Mouse (Mus musculus): Measurements from ENCODE around the gene Tbx5. TPM values are rescaled to one million over a fixed set of nuclear protein-coding genes. Genes with fewer than 3 reads are reported as not detected.
A peak's percentile ranks its signal among the peaks of the same experiment; 100 is the strongest.

Gene Tbx5
- not detected in 2 replicates for polyA plus RNA-seq (2012; ENCODE audit: insufficient read depth, insufficient read length, missing spikeins)

- Histone ChIP-seq H3K4me3 (ENCODE audit: insufficient read depth, low read length) (peak within 1 kb of the TSS; percentile 35; the same call in 1 of the 2 replicates), H3K4me1 (ENCODE audit: control insufficient read depth, insufficient read depth, low read length) (no peaks in the 10 kb centered on the region), H3K27ac (ENCODE audit: insufficient read depth, low read depth, low read length) (no peak within 1 kb of the TSS)
- no peak for TF ChIP-seq POLR2A (IDR thresholded peaks at IDR 0.05; ENCODE audit: borderline replicate concordance, low read depth, low read length)
- no peak for TF ChIP-seq CTCF (IDR thresholded peaks at IDR 0.05; ENCODE audit: low read depth, low read length)
These were observed at the start of gene Tbx5 for GRCm38 (mm10) chr5:119832479-119832796. TSS of gene Tbx5 (plus strand) at chr5:119832668.

GRCm38 (mm10) chr5:119785959-119786358 lies 46.5 kb upstream of the Tbx5 start:
- Histone ChIP-seq H3K27ac (ENCODE audit: insufficient read depth, low read depth, low read length) (no peak overlapping the region), H3K4me1 (ENCODE audit: control insufficient read depth, insufficient read depth, low read length) (no peaks in the 10 kb centered on the region), H3K4me3 (ENCODE audit: insufficient read depth, low read length) (no peak overlapping the region)
- TF ChIP-seq POLR2A (IDR thresholded peaks at IDR 0.05; ENCODE audit: borderline replicate concordance, low read depth, low read length) (no peak), CTCF (IDR thresholded peaks at IDR 0.05; ENCODE audit: low read depth, low read length) (no peak)

- Histone ChIP-seq H3K4me3 (ENCODE audit: insufficient read depth, low read length) (no peak overlapping the region), H3K27ac (ENCODE audit: insufficient read depth, low read depth, low read length) (no peak overlapping the region), H3K4me1 (ENCODE audit: control insufficient read depth, insufficient read depth, low read length) (no peaks in the 10 kb centered on the region)
- TF ChIP-seq CTCF (IDR thresholded peaks at IDR 0.05; ENCODE audit: low read depth, low read length) (no peak), POLR2A (IDR thresholded peaks at IDR 0.05; ENCODE audit: borderline replicate concordance, low read depth, low read length) (no peak)
These were observed 40.8 kb upstream of the Tbx5 start for GRCm38 (mm10) chr5:119791664-119792063.

- no peak for TF ChIP-seq POLR2A (IDR thresholded peaks at IDR 0.05; ENCODE audit: borderline replicate concordance, low read depth, low read length)
- no peak for TF ChIP-seq CTCF (IDR thresholded peaks at IDR 0.05; ENCODE audit: low read depth, low read length)
These were observed 38.5 kb upstream of the Tbx5 start for GRCm38 (mm10) chr5:119793972-119794371.

GRCm38 (mm10) chr5:119795376-119795775 lies 37.1 kb upstream of the Tbx5 start:
- no peaks in the 10 kb centered on the region for H3K4me1 ChIP-seq (ENCODE audit: control insufficient read depth, insufficient read depth, low read length)
- no peak for TF ChIP-seq CTCF (IDR thresholded peaks at IDR 0.05; ENCODE audit: low read depth, low read length)
- TF ChIP-seq POLR2A (IDR thresholded peaks at IDR 0.05; ENCODE audit: borderline replicate concordance, low read depth, low read length), result no peak
- H3K4me3 ChIP-seq (ENCODE audit: insufficient read depth, low read length), result no peak overlapping the region
- no peak overlapping the region for H3K27ac ChIP-seq (ENCODE audit: insufficient read depth, low read depth, low read length)

More at GRCm38 (mm10) chr5:119793972-119794371, 38.5 kb upstream of the Tbx5 start:
- no peak overlapping the region for H3K4me3 ChIP-seq (ENCODE audit: insufficient read depth, low read length)
- H3K27ac ChIP-seq (ENCODE audit: insufficient read depth, low read depth, low read length), result no peak overlapping the region
- H3K4me1 ChIP-seq (ENCODE audit: control insufficient read depth, insufficient read depth, low read length), result no peaks in the 10 kb centered on the region

GRCm38 (mm10) chr5:119795777-119796176 lies 36.7 kb upstream of the Tbx5 start:
- Histone ChIP-seq H3K4me3 (ENCODE audit: insufficient read depth, low read length) (no peak overlapping the region), H3K27ac (ENCODE audit: insufficient read depth, low read depth, low read length) (no peak overlapping the region), H3K4me1 (ENCODE audit: control insufficient read depth, insufficient read depth, low read length) (no peaks in the 10 kb centered on the region)
- TF ChIP-seq POLR2A (IDR thresholded peaks at IDR 0.05; ENCODE audit: borderline replicate concordance, low read depth, low read length) (no peak), CTCF (IDR thresholded peaks at IDR 0.05; ENCODE audit: low read depth, low read length) (no peak)

- H3K4me1 ChIP-seq (ENCODE audit: control insufficient read depth, insufficient read depth, low read length), result no peaks in the 10 kb centered on the region
- TF ChIP-seq POLR2A (IDR thresholded peaks at IDR 0.05; ENCODE audit: borderline replicate concordance, low read depth, low read length) (no peak), CTCF (IDR thresholded peaks at IDR 0.05; ENCODE audit: low read depth, low read length) (no peak)
- no peak overlapping the region for H3K4me3 ChIP-seq (ENCODE audit: insufficient read depth, low read length)
- no peak overlapping the region for H3K27ac ChIP-seq (ENCODE audit: insufficient read depth, low read depth, low read length)
These were observed 35.9 kb upstream of the Tbx5 start for GRCm38 (mm10) chr5:119796443-119797160.

GRCm38 (mm10) chr5:119797580-119798150 lies 34.8 kb upstream of the Tbx5 start:
- H3K27ac ChIP-seq (ENCODE audit: insufficient read depth, low read depth, low read length), result no peak overlapping the region
- TF ChIP-seq CTCF (IDR thresholded peaks at IDR 0.05; ENCODE audit: low read depth, low read length), result no peak
- no peak for TF ChIP-seq POLR2A (IDR thresholded peaks at IDR 0.05; ENCODE audit: borderline replicate concordance, low read depth, low read length)
- no peaks in the 10 kb centered on the region for H3K4me1 ChIP-seq (ENCODE audit: control insufficient read depth, insufficient read depth, low read length)
- no peak overlapping the region for H3K4me3 ChIP-seq (ENCODE audit: insufficient read depth, low read length)

- Histone ChIP-seq H3K4me1 (ENCODE audit: control insufficient read depth, insufficient read depth, low read length) (no peaks in the 10 kb centered on the region), H3K4me3 (ENCODE audit: insufficient read depth, low read length) (no peak overlapping the region), H3K27ac (ENCODE audit: insufficient read depth, low read depth, low read length) (no peak overlapping the region)
- no peak for TF ChIP-seq CTCF (IDR thresholded peaks at IDR 0.05; ENCODE audit: low read depth, low read length)
These were observed 34.2 kb upstream of the Tbx5 start for GRCm38 (mm10) chr5:119798261-119798660.

- Histone ChIP-seq H3K4me3 (ENCODE audit: insufficient read depth, low read length) (no peak overlapping the region), H3K27ac (ENCODE audit: insufficient read depth, low read depth, low read length) (no peak overlapping the region), H3K4me1 (ENCODE audit: control insufficient read depth, insufficient read depth, low read length) (no peaks in the 10 kb centered on the region)
- TF ChIP-seq CTCF (IDR thresholded peaks at IDR 0.05; ENCODE audit: low read depth, low read length), result no peak
- no peak for TF ChIP-seq POLR2A (IDR thresholded peaks at IDR 0.05; ENCODE audit: borderline replicate concordance, low read depth, low read length)
These were observed 33.6 kb upstream of the Tbx5 start for GRCm38 (mm10) chr5:119798713-119799418.

All from bone marrow macrophage, adult 2 months (primary cell).